Mouse (Mus musculus): ENCODE data around the gene Trnp1. TPM values are rescaled to one million over a fixed set of nuclear protein-coding genes. Genes with fewer than 3 reads are reported as not detected.
A peak's percentile ranks its signal among the peaks of the same experiment; 100 is the strongest.

Gene Trnp1
- polyA plus RNA-seq, 1 experiment from 2014 or later: 4.2 TPM

- H3K4me1 ChIP-seq: peaks cover 8% of the 10 kb centered on the region
- H3K36me3 ChIP-seq: no peaks in the 10 kb centered on the region
- H3K4me3 ChIP-seq: no peak overlapping the region
- no peaks in the 10 kb centered on the region for H3K27me3 ChIP-seq
- H3K27ac ChIP-seq: no peak overlapping the region
- no peak overlapping the region for H3K4me2 ChIP-seq (replicated peaks)
- ATAC-seq (ENCODE audit: insufficient number of reproducible peaks, insufficient read depth, low FRiP score, low TSS enrichment): no peak
- WGBS: 11% methylated on average over 10 of the region's 10 CpGs
- no peak overlapping the region for H3K9ac ChIP-seq
- H3K9me3 ChIP-seq: no peaks in the 10 kb centered on the region
Observed at GRCm38 (mm10) chr4:133451536-133451935, 46.8 kb downstream of the Trnp1 start.

- ATAC-seq (ENCODE audit: insufficient number of reproducible peaks, insufficient read depth, low FRiP score, low TSS enrichment): no peak
- WGBS: 16% methylated on average over 13 of the region's 13 CpGs
- Histone ChIP-seq H3K4me2 (replicated peaks) (no peak overlapping the region), H3K27me3 (no peaks in the 10 kb centered on the region), H3K9ac (no peak overlapping the region), H3K27ac (no peak overlapping the region), H3K4me3 (no peak overlapping the region), H3K4me1 (peaks cover 8% of the 10 kb centered on the region), H3K36me3 (no peaks in the 10 kb centered on the region), H3K9me3 (no peaks in the 10 kb centered on the region)
Observed at GRCm38 (mm10) chr4:133449726-133450125, 48.6 kb downstream of the Trnp1 start.

- Histone ChIP-seq H3K36me3 (no peaks in the 10 kb centered on the region), H3K9ac (no peak overlapping the region), H3K4me3 (no peak overlapping the region), H3K9me3 (no peaks in the 10 kb centered on the region), H3K4me2 (replicated peaks) (no peak overlapping the region), H3K27ac (no peak overlapping the region), H3K27me3 (no peaks in the 10 kb centered on the region), H3K4me1 (peaks cover 8% of the 10 kb centered on the region)
- 66% methylated on average over 8 of the region's 8 CpGs for WGBS
- no peak for ATAC-seq (ENCODE audit: insufficient number of reproducible peaks, insufficient read depth, low FRiP score, low TSS enrichment)
Observed at GRCm38 (mm10) chr4:133448708-133449388, 49.5 kb downstream of the Trnp1 start.

GRCm38 (mm10) chr4:133447967-133448366 lies 50.4 kb downstream of the Trnp1 start:
- Histone ChIP-seq H3K36me3 (no peaks in the 10 kb centered on the region), H3K27me3 (no peaks in the 10 kb centered on the region), H3K9me3 (no peaks in the 10 kb centered on the region), H3K4me1 (peaks cover 12% of the 10 kb centered on the region), H3K9ac (no peak overlapping the region), H3K4me3 (no peak overlapping the region), H3K4me2 (replicated peaks) (no peak overlapping the region), H3K27ac (no peak overlapping the region)
- no peak for ATAC-seq (ENCODE audit: insufficient number of reproducible peaks, insufficient read depth, low FRiP score, low TSS enrichment)
- WGBS: 76% methylated on average over 11 of the region's 11 CpGs

- Histone ChIP-seq H3K27ac (no peak overlapping the region), H3K9ac (no peak overlapping the region), H3K4me1 (peaks cover 13% of the 10 kb centered on the region), H3K4me3 (no peak overlapping the region), H3K9me3 (no peaks in the 10 kb centered on the region), H3K27me3 (no peaks in the 10 kb centered on the region), H3K36me3 (no peaks in the 10 kb centered on the region), H3K4me2 (replicated peaks) (no peak overlapping the region)
- ATAC-seq (ENCODE audit: insufficient number of reproducible peaks, insufficient read depth, low FRiP score, low TSS enrichment): no peak
- 49% methylated on average over 5 of the region's 5 CpGs for WGBS
Observed at GRCm38 (mm10) chr4:133447366-133447765, 51.0 kb downstream of the Trnp1 start.

- ATAC-seq (ENCODE audit: insufficient number of reproducible peaks, insufficient read depth, low FRiP score, low TSS enrichment): no peak
- Histone ChIP-seq H3K27me3 (no peaks in the 10 kb centered on the region), H3K27ac (no peak overlapping the region), H3K9me3 (no peaks in the 10 kb centered on the region), H3K4me3 (no peak overlapping the region), H3K36me3 (no peaks in the 10 kb centered on the region), H3K4me1 (peaks cover 23% of the 10 kb centered on the region), H3K4me2 (replicated peaks) (no peak overlapping the region), H3K9ac (no peak overlapping the region)
- 84% methylated on average over 5 of the region's 5 CpGs for WGBS
Observed at GRCm38 (mm10) chr4:133445727-133446126, 52.6 kb downstream of the Trnp1 start.

GRCm38 (mm10) chr4:133443085-133443484 lies 55.3 kb downstream of the Trnp1 start:
- 38% methylated on average over 5 of the region's 5 CpGs for WGBS
- ATAC-seq (ENCODE audit: insufficient number of reproducible peaks, insufficient read depth, low FRiP score, low TSS enrichment): no peak
- no peak overlapping the region; the same call in 1 of the 2 replicates for H3K9ac ChIP-seq

GRCm38 (mm10) chr4:133442194-133442593 lies 56.2 kb downstream of the Trnp1 start:
- Histone ChIP-seq H3K36me3 (no peaks in the 10 kb centered on the region), H3K4me2 (replicated peaks) (no peak overlapping the region), H3K27ac (peak overlapping the region; percentile 74), H3K9me3 (no peaks in the 10 kb centered on the region), H3K9ac (no peak overlapping the region), H3K4me1 (peaks cover 36% of the 10 kb centered on the region), H3K4me3 (no peak overlapping the region), H3K27me3 (no peaks in the 10 kb centered on the region)
- 37% methylated on average over 3 of the region's 3 CpGs for WGBS
- ATAC-seq (ENCODE audit: insufficient number of reproducible peaks, insufficient read depth, low FRiP score, low TSS enrichment): no peak

More at GRCm38 (mm10) chr4:133443085-133443484, 55.3 kb downstream of the Trnp1 start:
- Histone ChIP-seq H3K4me1 (peaks cover 35% of the 10 kb centered on the region), H3K4me2 (replicated peaks) (no peak overlapping the region), H3K4me3 (no peak overlapping the region), H3K36me3 (no peaks in the 10 kb centered on the region), H3K9me3 (no peaks in the 10 kb centered on the region), H3K27me3 (no peaks in the 10 kb centered on the region), H3K27ac (peak overlapping the region; percentile 74; the same call in 1 of the 2 replicates)

Other genes with a start within 250 kb of the Trnp1 start
- 2.3 and 2.8 TPM in 2 replicates for gene Sytl1, start 235.4 kb downstream of the Trnp1 start, polyA plus RNA-seq (2016; fragmentation: Nextera tagmentation; extraction: Ambion mirVana)
- 80.2 and 81.8 TPM in 2 replicates for gene Tmem222, start 220.8 kb downstream of the Trnp1 start, polyA plus RNA-seq (2016; fragmentation: Nextera tagmentation; extraction: Ambion mirVana)
- 17.0 and 18.7 TPM in 2 replicates for gene Wdtc1, start 145.1 kb downstream of the Trnp1 start, polyA plus RNA-seq (2016; fragmentation: Nextera tagmentation; extraction: Ambion mirVana)
- 7.6 and 7.9 TPM in 2 replicates for gene Slc9a1, start 128.8 kb downstream of the Trnp1 start, polyA plus RNA-seq (2016; fragmentation: Nextera tagmentation; extraction: Ambion mirVana)
- 1.9 and 2.1 TPM in 2 replicates for gene Tent5b, start 18.4 kb downstream of the Trnp1 start, polyA plus RNA-seq (2016; fragmentation: Nextera tagmentation; extraction: Ambion mirVana)
- gene Kdf1, start 20.4 kb upstream of the Trnp1 start, polyA plus RNA-seq (2016; fragmentation: Nextera tagmentation; extraction: Ambion mirVana): 10.3 and 12.2 TPM in 2 replicates
- 348 and 369 TPM in 2 replicates for gene Nudc, start 47.4 kb upstream of the Trnp1 start, polyA plus RNA-seq (2016; fragmentation: Nextera tagmentation; extraction: Ambion mirVana)
- not detected in 2 replicates for gene Nr0b2, start 54.8 kb upstream of the Trnp1 start, polyA plus RNA-seq (2016; fragmentation: Nextera tagmentation; extraction: Ambion mirVana)
- gene Gpatch3, start 76.2 kb upstream of the Trnp1 start, polyA plus RNA-seq (2016; fragmentation: Nextera tagmentation; extraction: Ambion mirVana): 11.9 and 13.1 TPM in 2 replicates
- 20.0 and 23.6 TPM in 2 replicates for gene Gpn2, start 85.8 kb upstream of the Trnp1 start, polyA plus RNA-seq (2016; fragmentation: Nextera tagmentation; extraction: Ambion mirVana)
- gene Sfn, start 103.6 kb upstream of the Trnp1 start, polyA plus RNA-seq (2016; fragmentation: Nextera tagmentation; extraction: Ambion mirVana): 44.4 and 52.7 TPM in 2 replicates
- 4.5 and 6.2 TPM in 2 replicates for gene Zdhhc18, start 151.6 kb upstream of the Trnp1 start, polyA plus RNA-seq (2016; fragmentation: Nextera tagmentation; extraction: Ambion mirVana)
- gene Pigv, start 174.1 kb upstream of the Trnp1 start, polyA plus RNA-seq (2016; fragmentation: Nextera tagmentation; extraction: Ambion mirVana): 19.7 and 20.4 TPM in 2 replicates

All from embryonic facial prominence, embryonic 12.5 days (tissue).